ENCODE assay signal across 9 mouse cellular contexts in the genomic region with DNA sequence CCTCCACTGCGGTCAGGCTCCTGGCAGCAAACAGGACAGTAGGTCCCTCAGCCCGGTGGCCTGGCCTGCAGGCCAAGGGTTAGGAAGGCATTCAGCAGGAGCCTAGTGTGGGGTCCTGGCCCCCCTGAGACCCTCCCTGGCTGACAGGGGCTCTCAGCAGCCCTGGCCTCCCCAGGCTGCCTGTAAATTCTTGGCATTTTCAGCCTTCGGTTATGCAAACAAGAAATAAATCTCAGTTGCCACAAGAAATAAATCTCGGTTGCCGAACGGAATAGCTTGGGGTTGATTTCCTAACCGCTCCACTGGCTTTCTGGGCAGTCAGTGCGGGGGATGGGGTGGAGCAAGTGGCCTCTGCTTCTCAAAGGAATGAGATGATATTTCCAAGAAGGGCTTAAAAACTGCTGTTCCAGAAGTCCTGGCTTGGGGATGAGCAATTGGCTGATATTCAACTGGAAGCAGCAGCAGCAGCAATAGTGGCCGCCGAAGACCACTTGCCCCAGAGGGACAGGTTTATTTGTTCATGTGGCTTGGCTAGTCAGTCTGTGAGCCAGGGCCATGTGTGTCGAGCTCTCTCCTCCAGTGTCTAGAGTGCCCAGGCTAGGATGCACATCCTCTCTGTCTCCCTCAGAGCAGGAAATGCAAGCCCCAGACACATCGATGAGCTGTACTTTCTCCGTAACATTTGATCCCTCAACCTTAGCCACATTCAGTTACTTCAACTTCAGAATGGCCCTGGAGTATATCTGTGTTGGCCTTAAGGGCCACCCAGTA. TPM values are rescaled to one million over a fixed set of nuclear protein-coding genes. Genes with fewer than 3 reads are reported as not detected.
DNase-seq lines count a peak whose midpoint lies in the region; ATAC-seq and TF ChIP-seq lines count a peak whose summit lies in the region.
"Had no signal": no experiment of that assay in that cellular context is flagged by ENCODE, and none has a peak within 500 bp of the region (broad histone marks: within the 10 kb centered on the region; RNA-seq: fewer than 3 reads in every experiment).

No protein-coding gene starts in this region.

- H3K27ac ChIP-seq in midbrain, postnatal 0 days (ENCODE audit: low read depth, low read length), result 0 out of 2 replicates have a peak overlapping the region, but pooled peaks have one; percentile 26
- H3K27ac ChIP-seq in midbrain, embryonic 15.5 days, result no peak overlapping the region
- peak overlapping the region; percentile 44; the same call in 1 of the 2 replicates for H3K27ac ChIP-seq in embryonic facial prominence, embryonic 15.5 days (replicated peaks)
- peak overlapping the region; percentile 49 for H3K27ac ChIP-seq in kidney, embryonic 14.5 days (ENCODE audit: low read depth, low read length)
- H3K27ac ChIP-seq in midbrain, embryonic 14.5 days (replicated peaks; ENCODE audit: low read depth, low read length), result no peak overlapping the region
- no peak overlapping the region for H3K27ac ChIP-seq in forebrain, postnatal 0 days (ENCODE audit: low read depth, low read length)

- TF ChIP-seq CTCF in midbrain, postnatal 0 days (IDR thresholded peaks at IDR 0.05), result no peak
- no peak for TF ChIP-seq CTCF in forebrain, postnatal 0 days (IDR thresholded peaks at IDR 0.05; ENCODE audit: low read depth)

- H3K9ac ChIP-seq in midbrain, postnatal 0 days (replicated peaks; ENCODE audit: low read length, poor library complexity, severe bottlenecking), result no peak overlapping the region
- no peak overlapping the region for H3K9ac ChIP-seq in midbrain, embryonic 15.5 days
- H3K9ac ChIP-seq in embryonic facial prominence, embryonic 15.5 days, result no peak overlapping the region
- H3K9ac ChIP-seq in kidney, embryonic 14.5 days (ENCODE audit: low read depth, low read length), result no peak overlapping the region
- no peak overlapping the region for H3K9ac ChIP-seq in midbrain, embryonic 14.5 days (replicated peaks; ENCODE audit: low read length)
- H3K9ac ChIP-seq in forebrain, postnatal 0 days, result no peak overlapping the region

- no peak for ATAC-seq in midbrain, postnatal 0 days (ENCODE audit: low FRiP score)
- ATAC-seq in midbrain, embryonic 15.5 days (replicated peaks), result no peak
- no peak for ATAC-seq in embryonic facial prominence, embryonic 15.5 days (ENCODE audit: insufficient number of reproducible peaks, low FRiP score, low TSS enrichment, low read depth)
- peak; percentile 74 for ATAC-seq in kidney, embryonic 14.5 days (ENCODE audit: low FRiP score, low TSS enrichment)
- ATAC-seq in midbrain, embryonic 14.5 days (ENCODE audit: low FRiP score, low TSS enrichment), result no peak
- ATAC-seq in forebrain, postnatal 0 days, result no peak

- no peaks in the 10 kb centered on the region for H3K9me3 ChIP-seq in midbrain, postnatal 0 days (ENCODE audit: low read length)
- H3K9me3 ChIP-seq in midbrain, embryonic 15.5 days, result no peaks in the 10 kb centered on the region
- no peaks in the 10 kb centered on the region for H3K9me3 ChIP-seq in embryonic facial prominence, embryonic 15.5 days (replicated peaks)
- no peaks in the 10 kb centered on the region for H3K9me3 ChIP-seq in kidney, embryonic 14.5 days (ENCODE audit: control insufficient read depth, low read length)
- no peaks in the 10 kb centered on the region for H3K9me3 ChIP-seq in midbrain, embryonic 14.5 days (ENCODE audit: control insufficient read depth, low read length)
- no peaks in the 10 kb centered on the region for H3K9me3 ChIP-seq in forebrain, postnatal 0 days (ENCODE audit: low read length)

- H3K27me3 ChIP-seq in midbrain, postnatal 0 days (ENCODE audit: insufficient read depth, low read length), result no peaks in the 10 kb centered on the region
- no peaks in the 10 kb centered on the region for H3K27me3 ChIP-seq in midbrain, embryonic 15.5 days (replicated peaks)
- H3K27me3 ChIP-seq in embryonic facial prominence, embryonic 15.5 days, result no peaks in the 10 kb centered on the region
- H3K27me3 ChIP-seq in kidney, embryonic 14.5 days (ENCODE audit: control insufficient read depth, insufficient read depth, low read length), result no peaks in the 10 kb centered on the region; the same call in 1 of the 2 replicates
- H3K27me3 ChIP-seq in midbrain, embryonic 14.5 days (ENCODE audit: control insufficient read depth, insufficient read depth, low read length), result no peaks in the 10 kb centered on the region
- no peaks in the 10 kb centered on the region for H3K27me3 ChIP-seq in forebrain, postnatal 0 days (ENCODE audit: insufficient read depth, low read length)

- H3K36me3 ChIP-seq in midbrain, postnatal 0 days (ENCODE audit: insufficient read depth, low read length), result no peaks in the 10 kb centered on the region
- H3K36me3 ChIP-seq in midbrain, embryonic 15.5 days (replicated peaks), result no peaks in the 10 kb centered on the region
- no peaks in the 10 kb centered on the region for H3K36me3 ChIP-seq in embryonic facial prominence, embryonic 15.5 days
- H3K36me3 ChIP-seq in kidney, embryonic 14.5 days (ENCODE audit: control insufficient read depth, insufficient read depth, low read length), result no peaks in the 10 kb centered on the region
- H3K36me3 ChIP-seq in midbrain, embryonic 14.5 days (ENCODE audit: control insufficient read depth, insufficient read depth, low read length), result no peaks in the 10 kb centered on the region
- no peaks in the 10 kb centered on the region for H3K36me3 ChIP-seq in forebrain, postnatal 0 days (ENCODE audit: insufficient read depth)

- H3K4me1 ChIP-seq in midbrain, postnatal 0 days (ENCODE audit: insufficient read depth, low read length), result no peaks in the 10 kb centered on the region
- no peaks in the 10 kb centered on the region for H3K4me1 ChIP-seq in midbrain, embryonic 15.5 days
- peaks cover 12% of the 10 kb centered on the region for H3K4me1 ChIP-seq in embryonic facial prominence, embryonic 15.5 days
- H3K4me1 ChIP-seq in kidney, embryonic 14.5 days (ENCODE audit: control insufficient read depth, insufficient read depth, low read length), result peaks cover 31% of the 10 kb centered on the region
- H3K4me1 ChIP-seq in midbrain, embryonic 14.5 days (ENCODE audit: control insufficient read depth, insufficient read depth, low read length), result no peaks in the 10 kb centered on the region
- H3K4me1 ChIP-seq in forebrain, postnatal 0 days (ENCODE audit: insufficient read depth), result no peaks in the 10 kb centered on the region

- no peak overlapping the region for H3K4me3 ChIP-seq in midbrain, postnatal 0 days (ENCODE audit: low read depth, low read length)
- no peak overlapping the region for H3K4me3 ChIP-seq in midbrain, embryonic 15.5 days
- no peak overlapping the region for H3K4me3 ChIP-seq in embryonic facial prominence, embryonic 15.5 days (replicated peaks)
- H3K4me3 ChIP-seq in kidney, embryonic 14.5 days (ENCODE audit: low read length), result no peak overlapping the region
- H3K4me3 ChIP-seq in midbrain, embryonic 14.5 days (replicated peaks; ENCODE audit: low read depth, low read length), result no peak overlapping the region
- no peak overlapping the region for H3K4me3 ChIP-seq in forebrain, postnatal 0 days (ENCODE audit: low read depth, low read length)

- no peak for DNase-seq in midbrain, postnatal 0 days (ENCODE audit: low spot score)
- DNase-seq in ovary, postnatal 14 days (ENCODE audit: low spot score), result peak; percentile 52
- no peak for DNase-seq in midbrain, embryonic 14.5 days
- DNase-seq in forebrain, postnatal 0 days, result no peak
- no peak for DNase-seq in cerebellum, adult 8-10 months

- H3K4me2 ChIP-seq in midbrain, postnatal 0 days (ENCODE audit: low read depth, low read length, poor library complexity, severe bottlenecking), result no peak overlapping the region
- no peak overlapping the region for H3K4me2 ChIP-seq in midbrain, embryonic 15.5 days
- no peak overlapping the region for H3K4me2 ChIP-seq in embryonic facial prominence, embryonic 15.5 days (replicated peaks)
- 0 out of 2 replicates have a peak overlapping the region, but pooled peaks have one; percentile 15 for H3K4me2 ChIP-seq in kidney, embryonic 14.5 days (replicated peaks; ENCODE audit: low read depth, low read length)
- H3K4me2 ChIP-seq in midbrain, embryonic 14.5 days (ENCODE audit: low read length), result no peak overlapping the region
- no peak overlapping the region for H3K4me2 ChIP-seq in forebrain, postnatal 0 days (ENCODE audit: low read depth)

- WGBS in midbrain, postnatal 0 days, result 60% methylated on average over 13 of the region's 13 CpGs
- WGBS in midbrain, embryonic 15.5 days, result 67% methylated on average over 13 of the region's 13 CpGs
- WGBS in embryonic facial prominence, embryonic 15.5 days, result 39% methylated on average over 13 of the region's 13 CpGs
- WGBS in kidney, embryonic 14.5 days, result 10% methylated on average over 13 of the region's 13 CpGs
- 78% methylated on average over 13 of the region's 13 CpGs for WGBS in midbrain, embryonic 14.5 days
- 74% methylated on average over 13 of the region's 13 CpGs for WGBS in forebrain, postnatal 0 days

RNA-seq across cellular contexts. Expression of gene Angpt4, which starts 5.2 kb away (rescaled TPM):
- total RNA-seq in midbrain, postnatal 0 days (2014; rRNA removed), result 0.24 and 0.38 TPM in 2 replicates
- polyA plus RNA-seq in midbrain, postnatal 0 days (2015; fragmentation: Nextera tagmentation; extraction: Ambion mirVana), result 0.09 and 0.25 TPM in 2 replicates
- 0.18 and 0.23 TPM in 2 replicates for polyA plus RNA-seq in midbrain, embryonic 15.5 days (2015; fragmentation: Nextera tagmentation; extraction: Ambion mirVana)
- 1.4 and 2.8 TPM in 2 replicates for polyA plus RNA-seq in embryonic facial prominence, embryonic 15.5 days (2015; fragmentation: Nextera tagmentation; extraction: Ambion mirVana)
- polyA plus RNA-seq in kidney, embryonic 14.5 days (2014; fragmentation: Nextera tagmentation; extraction: Ambion mirVana), result 1.0 and 1.1 TPM in 2 replicates
- 0.17 TPM in 1 of 2 replicates, not detected in the other for polyA plus RNA-seq in midbrain, embryonic 14.5 days (2014; fragmentation: Nextera tagmentation; extraction: Ambion mirVana)
- 0.08 and 0.43 TPM in 2 replicates for total RNA-seq in forebrain, postnatal 0 days (2014; rRNA removed)
- polyA plus RNA-seq in forebrain, postnatal 0 days (2015; fragmentation: Nextera tagmentation; extraction: Ambion mirVana), result 0.06 and 0.19 TPM in 2 replicates
- total RNA-seq: MEL had no signal

Comparison
In these comparisons a context has a peak if more than half of its experiments do, and no peak if none do; other contexts are left out.
1. H3K27ac ChIP-seq: peak in midbrain, postnatal 0 days (single experiment), embryonic facial prominence, embryonic 15.5 days (single experiment) and kidney, embryonic 14.5 days (single experiment); none in midbrain, embryonic 15.5 days (single experiment), midbrain, embryonic 14.5 days (single experiment) and forebrain, postnatal 0 days (single experiment).